Mouse (Mus musculus) liver, adult (tissue): ENCODE results near the gene Rab11fip5.

Experiments used
- GATA4 ChIP-seq: IDR thresholded peaks from 2 replicates; pipeline ENCODE4 v1.6.1; 2014; ENCODE audit warnings: mild to moderate bottlenecking, low read length; ENCODE audit not compliant: insufficient replicate concordance

Rab11fip5 gene

DNA sequence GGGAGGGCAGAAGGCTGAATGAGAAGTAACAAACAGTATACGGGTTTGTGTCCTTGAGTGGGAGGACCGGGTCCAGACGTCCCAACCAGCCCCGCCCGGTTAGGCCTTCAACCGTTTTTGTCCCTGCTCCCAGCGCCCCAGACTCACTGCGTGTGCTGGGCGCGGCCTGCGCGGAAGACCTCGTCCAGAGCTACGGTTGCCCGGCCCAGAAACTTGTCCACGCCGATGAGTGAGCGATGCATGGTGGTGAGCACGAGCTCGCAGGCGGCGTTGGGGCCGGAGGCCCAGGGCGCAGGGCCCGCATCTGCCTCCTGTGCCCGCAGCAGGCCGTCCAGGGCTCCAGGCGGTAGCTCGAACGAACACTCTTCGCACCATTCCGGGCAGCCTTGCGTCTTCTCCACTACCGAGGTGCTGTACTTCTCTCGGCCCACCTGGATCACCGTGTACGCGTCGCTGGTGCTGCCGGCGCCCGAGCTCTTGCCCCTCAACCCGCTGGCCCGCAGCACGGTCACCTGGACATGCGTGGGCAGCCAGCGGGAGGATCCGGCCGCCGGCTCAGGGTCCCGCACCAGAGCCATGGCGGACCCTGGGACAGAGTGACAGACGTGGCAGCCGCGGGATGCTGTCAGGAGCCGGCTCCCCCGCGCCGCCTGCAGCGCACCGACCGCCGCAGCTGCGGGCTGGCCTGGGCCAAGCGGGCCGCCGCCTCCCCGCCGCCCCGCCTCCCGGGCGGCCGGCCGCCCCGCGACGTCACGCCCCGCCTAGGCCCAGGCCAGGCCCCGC, at the start of gene Rab11fip5:
Gene Rab11fip5 (minus strand): TSS at position 684 of the 783 bp plus-strand sequence.
- TF ChIP-seq GATA4 = no peak

DNA sequence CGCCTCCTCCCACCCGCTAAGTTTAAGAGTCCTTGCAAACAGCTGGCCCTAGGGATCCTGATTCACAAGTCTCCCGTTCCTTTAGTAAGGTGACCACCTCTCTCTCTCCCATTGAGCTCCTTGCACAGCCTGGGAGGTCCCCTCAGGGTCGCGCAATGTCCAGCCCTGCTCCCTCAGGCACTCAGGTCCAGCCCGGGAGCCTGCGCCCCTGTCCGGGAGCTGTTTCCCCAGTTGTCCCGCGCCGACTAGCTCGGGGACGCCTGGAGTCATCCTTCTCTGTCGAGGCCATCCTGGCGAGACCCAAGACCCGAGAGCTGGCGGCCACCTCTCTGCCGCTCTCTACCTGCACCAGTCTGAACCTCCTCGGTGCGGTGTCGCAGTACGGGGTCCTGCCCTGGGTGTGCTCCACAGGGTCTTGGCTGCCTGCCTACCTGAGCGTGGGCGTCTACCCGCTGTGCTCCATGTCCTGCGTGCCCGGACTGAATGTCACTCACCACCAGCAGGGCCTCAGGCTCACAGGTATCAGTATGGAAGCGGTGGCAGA, 49.5 kb upstream of the Rab11fip5 start, which contains the start of gene Noto:
Gene Noto (plus strand): TSS at position 51 of the 544 bp plus-strand sequence.
- no peak for TF ChIP-seq GATA4

DNA sequence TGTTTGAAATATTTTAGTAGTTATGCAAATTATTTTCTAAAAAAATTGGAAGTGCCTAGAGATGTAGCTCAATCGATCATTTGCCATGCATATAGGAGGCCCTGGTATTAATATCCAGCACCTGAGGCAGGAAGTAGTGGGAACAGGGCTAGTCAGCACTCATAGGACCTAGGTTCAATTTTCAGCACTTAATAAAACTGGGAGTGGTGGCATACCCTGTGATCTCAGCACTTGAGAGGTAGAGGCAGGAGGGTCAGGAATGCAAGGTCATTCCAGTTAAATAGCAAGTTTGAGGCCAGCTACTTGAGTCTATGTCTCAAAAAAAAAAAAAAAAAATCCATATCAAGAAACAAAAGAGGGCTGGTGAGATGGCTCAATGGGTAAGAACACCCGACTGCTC, 44.7 kb upstream of the Rab11fip5 start:
- TF ChIP-seq GATA4 = no peak

DNA sequence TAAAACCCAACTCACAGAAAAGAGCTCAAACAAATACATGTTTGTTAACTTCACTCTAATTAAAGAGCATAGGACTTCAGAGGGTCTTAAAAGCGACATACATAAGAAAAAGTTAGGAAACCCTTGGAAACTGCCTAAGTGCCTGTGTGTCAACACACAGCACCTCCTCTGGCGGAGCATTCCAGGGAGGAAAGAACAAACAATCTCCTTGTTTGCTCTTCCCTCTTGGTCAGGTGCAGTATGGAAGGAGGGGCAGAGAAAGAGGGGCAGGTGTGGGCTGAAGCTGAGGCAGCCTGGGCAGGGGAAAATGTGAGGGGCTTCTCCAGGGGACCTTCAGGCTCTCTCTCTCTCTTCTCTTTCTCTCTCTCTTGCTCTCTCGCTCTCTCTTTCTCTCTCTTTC, 41.4 kb upstream of the Rab11fip5 start:
- no peak for TF ChIP-seq GATA4

DNA sequence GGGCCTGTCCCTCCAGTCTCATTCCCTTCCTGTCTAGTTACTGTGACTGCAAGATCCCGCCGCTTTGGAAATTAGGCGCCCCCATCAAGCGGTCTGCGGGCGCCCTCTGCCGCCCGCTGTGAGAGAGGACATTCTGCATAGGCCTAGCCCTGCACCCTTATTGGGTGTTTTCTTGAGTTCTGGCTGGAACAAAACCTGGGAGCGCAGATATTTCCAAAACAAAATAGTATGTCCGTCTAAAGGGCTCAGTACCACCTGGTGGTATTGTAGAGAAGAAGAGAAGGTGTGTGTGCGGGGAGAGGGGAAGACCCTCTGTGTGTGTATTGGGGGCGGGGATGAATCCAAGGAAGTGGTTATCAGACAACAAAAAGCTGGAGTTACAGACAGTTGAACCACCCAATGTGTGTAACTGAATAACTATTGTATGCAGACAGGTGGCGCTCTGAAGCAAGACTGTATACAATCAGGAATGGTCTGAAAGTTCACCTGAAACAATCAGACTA, 36.4 kb upstream of the Rab11fip5 start:
- no peak for TF ChIP-seq GATA4

DNA sequence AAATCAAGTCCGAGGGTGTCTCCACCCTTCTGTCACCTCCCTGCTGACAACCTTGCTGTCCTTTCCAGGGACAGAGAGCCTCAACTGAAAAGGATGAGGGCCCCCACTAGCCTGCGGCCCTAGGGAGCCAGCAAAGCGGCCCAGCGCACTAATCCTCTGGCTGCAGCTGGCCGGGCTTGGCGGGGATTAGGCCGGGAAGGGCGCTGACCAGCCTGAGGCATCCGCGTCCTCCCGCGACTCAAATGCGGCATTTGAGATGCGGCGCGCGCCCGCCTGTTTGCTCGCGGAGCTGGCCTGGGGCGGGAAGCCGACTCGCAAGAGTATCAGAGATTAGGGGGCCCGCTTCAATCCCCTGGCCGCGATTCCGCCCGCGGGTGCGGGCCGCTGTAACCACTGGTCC, 34.6 kb upstream of the Rab11fip5 start:
- no peak for TF ChIP-seq GATA4

DNA sequence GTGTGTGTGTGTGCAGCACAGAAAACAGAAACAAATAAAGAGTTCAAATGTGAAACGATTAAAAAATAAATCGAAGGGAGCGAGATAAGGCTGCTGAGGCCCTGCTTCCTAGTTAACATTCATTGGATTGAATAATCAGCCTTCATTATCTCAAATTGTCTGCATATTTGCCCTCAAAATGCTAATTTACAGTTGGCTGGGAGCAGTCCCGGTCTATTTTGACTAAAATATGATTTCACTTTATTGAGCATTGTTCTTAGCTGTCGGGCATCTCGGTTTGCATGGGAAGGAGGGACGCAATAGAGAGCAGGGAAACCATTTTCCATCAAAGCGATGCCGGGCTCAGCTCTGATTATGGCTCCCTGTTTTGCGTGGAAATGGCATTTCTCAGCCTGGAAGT, 28.6 kb upstream of the Rab11fip5 start:
- no peak for TF ChIP-seq GATA4

DNA sequence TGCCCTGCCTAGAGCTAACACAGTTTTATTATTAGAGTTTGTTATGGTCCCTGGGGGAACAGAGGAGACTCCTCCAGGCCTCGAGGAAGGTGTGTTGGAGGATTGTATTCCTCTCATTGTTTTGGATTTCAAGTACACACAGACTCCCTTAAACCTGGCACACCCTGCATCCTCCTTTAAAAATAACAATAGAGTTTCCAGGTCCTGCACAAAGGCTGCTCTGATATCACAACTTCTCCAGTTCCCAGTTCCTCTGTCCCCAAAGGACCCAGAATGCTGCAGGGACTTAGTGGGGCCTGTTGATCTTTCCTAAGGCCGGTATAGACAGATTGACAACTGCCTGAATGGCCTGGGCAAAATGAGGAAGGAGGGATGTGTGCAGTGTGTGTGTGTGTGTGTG, 28.2 kb upstream of the Rab11fip5 start:
- TF ChIP-seq GATA4 = no peak

DNA sequence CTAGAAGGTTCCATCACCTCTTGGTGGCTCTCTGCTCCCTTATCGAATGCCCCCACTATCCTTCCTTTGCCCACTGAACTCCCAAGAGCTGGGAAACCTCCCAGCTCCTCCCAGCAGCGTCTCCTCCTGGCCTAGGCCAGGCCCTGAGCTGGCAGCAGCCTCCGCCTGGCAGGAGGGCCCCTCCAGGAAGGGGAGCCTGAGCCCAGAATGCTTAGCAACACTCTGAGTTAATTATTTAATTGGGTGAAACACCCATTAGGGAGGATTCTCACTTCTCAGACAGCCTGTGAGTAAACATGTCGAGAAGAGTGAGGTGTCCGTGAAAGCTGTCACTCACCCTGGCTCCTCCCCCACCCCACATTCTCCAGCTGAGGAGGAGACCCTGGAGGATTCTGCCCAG, 25.3 kb upstream of the Rab11fip5 start:
- TF ChIP-seq GATA4 = no peak

DNA sequence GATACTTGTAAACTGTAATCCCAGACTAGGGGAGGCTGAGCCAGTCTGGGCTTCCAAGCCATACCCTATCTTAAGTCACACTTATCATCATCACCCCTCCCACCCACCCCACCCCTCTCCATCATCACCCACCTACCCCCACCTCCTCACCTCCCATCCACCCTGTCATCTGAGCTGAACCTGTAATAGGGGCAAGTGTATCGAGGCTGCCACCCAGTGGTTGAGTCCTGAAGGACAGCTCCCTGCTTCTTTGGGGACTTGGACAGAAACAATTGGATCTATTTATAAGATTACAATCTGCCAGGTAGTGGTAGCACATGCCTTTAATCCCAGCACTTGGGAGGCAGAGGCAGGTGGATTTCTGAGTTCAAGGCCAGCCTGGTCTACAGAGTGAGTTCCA, 22.7 kb upstream of the Rab11fip5 start:
- TF ChIP-seq GATA4 = no peak

DNA sequence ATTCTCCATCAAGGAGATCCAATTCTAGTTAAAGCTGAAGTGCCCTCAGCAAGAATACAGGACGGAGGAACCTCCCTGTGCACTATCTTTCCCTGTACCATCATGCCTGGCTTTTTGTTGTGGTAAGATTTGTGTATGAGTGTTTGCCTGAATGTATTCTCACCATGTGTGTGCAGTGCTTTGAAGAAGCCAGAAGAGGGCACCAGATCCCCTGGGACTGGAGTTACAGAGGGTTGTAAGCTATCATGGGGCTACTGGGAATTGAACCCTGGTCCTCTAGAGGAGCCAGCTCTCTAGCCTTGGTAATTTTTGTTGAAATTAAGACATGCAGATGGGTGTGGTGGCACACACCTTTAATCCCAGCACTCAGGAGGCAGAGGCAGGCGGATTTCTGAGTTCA, 20.9 kb upstream of the Rab11fip5 start:
- no peak for TF ChIP-seq GATA4

DNA sequence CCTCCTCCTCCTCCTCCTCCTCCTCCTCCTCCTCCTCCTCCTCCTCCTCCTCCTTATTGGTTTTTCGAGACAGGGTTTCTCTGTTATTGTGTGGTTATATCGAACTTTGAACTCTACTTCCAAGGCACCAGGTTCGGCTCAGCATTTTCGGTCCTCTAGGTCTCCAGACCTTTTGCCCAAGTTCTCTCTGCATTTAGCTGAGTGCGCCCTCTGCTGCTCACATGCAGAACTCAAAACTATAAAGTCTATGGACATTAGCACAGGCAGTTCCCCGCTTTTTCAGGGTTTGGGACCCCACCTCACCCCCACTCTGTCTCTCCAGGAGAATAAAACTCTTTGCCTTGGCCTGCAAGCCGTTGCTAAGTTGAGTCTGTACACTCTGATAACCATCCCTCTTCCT, 17.4 kb upstream of the Rab11fip5 start:
- TF ChIP-seq GATA4 = no peak

DNA sequence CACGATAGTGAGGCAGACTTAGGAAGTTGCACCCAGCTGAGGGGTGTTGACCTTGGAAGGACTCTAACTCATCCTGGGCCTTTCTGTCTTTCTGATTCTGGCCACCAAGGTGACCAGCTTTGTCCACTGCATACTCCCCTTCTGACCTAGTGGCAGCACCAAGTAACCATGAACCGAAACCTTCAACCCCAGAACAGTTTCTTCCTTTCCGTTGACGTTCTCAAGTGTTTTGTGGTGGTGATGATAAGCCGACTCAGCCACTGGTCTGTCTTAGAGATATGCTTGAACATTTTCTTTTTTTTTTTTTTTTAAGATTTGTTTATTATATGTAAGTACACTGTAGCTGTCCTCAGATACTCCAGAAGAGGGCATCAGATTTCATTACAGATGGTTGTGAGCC, 14.2 kb upstream of the Rab11fip5 start:
- no peak for TF ChIP-seq GATA4

DNA sequence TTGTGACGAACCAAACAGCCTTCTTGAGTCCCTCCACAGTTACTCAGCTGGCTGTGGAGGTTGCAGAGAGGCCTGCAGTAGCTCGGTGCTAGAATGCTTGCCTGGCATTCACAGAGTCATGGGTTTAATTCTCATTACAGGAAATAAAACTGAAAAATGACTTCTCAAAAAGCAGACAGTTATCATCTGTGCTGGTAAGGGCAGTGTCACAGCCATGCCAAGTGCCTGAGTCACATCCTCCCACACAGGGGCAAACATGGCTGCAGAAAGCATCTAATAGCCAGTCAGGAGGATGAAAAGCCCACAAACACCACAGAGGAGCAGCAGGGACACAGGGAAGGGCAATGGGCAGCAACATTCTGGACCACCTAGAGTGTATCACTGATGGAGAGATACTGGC, 8.4 kb upstream of the Rab11fip5 start:
- no peak for TF ChIP-seq GATA4

DNA sequence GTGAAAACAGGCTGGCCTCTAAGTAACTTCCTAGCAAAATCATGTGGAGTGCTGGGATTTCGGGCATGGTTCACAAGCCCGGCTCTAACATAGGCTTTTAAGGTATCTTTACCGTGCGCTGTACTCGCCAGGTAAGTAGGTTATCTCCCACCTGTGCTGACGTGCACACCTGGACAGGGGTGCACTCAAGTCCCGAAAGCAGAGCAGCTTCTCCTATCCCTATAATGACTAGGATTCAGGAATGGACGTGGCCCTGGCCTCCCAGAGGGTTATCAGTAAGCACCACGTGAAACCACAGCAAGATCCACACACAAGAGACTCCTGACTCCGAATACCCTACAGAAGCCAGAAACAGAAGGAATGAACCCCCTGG, 7.2 kb upstream of the Rab11fip5 start:
- no peak for TF ChIP-seq GATA4

DNA sequence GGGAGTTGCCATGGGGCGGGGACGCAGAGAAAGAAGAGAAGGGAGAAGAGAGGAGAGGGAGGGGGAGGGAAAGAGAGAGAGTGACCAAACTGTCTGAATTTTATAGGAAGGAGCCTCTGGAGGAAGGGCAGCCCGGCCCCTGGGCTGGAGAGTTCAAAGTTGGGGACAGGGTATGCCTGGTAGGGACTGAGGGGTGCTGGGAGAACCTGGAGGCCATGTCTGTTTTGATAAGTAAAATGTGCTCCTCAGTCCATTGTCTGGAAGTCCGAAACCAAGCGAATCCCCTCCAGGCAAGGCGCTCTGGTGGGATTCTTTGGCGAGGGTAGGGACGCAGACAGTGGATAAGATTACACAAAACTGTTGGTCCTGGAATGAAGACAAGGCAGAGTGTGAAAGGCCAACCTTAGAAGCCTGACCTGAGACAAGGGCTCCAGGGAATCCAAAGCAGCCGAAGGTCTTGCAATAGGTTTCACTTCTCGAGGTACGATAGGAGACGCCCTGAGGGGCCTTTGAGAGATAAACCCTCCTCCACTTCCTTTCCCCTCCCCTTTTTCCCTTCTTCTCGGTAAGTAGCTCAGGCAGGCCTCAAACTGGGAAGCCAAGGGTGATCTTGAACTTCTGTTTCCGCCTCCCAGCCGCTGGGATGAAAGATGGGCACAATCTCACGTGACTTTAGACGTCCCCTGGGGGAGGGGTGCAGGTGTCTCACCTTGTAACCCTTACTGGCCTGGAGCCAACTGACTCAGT, 6.6 kb upstream of the Rab11fip5 start:
- TF ChIP-seq GATA4 = no peak

DNA sequence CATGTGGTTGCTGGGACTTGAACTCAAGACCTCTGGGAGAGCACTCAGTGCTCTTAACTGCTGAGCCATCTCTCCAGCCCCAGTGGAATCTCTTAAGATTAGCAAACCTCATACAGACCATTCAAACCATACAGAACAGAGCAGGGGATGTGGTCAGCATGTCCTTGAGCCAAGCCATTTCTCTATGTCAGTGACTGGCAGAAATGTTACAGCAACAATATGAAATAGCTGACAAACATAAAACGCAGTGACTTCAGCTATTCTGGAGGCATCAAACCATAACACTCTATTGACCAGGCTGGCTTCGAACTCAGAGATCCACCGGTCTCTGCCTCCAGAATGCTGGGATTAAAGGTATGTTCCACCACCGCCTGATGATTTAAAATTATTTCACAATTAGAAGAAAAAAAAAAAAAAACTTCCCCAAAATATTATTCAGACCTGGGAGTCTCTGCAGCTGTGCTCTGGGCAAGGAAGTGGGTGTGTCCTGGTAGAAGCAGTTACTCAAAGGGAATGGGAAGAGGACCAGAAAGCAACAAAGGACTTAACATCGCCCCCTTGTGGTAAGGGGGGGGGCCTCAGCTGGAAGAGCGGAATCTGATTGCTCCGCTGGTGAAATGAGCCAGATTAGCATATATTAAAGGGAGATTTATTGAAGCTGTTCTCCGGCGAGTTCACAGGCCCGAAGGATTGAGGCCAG, 5.9 kb upstream of the Rab11fip5 start:
- no peak for TF ChIP-seq GATA4
